Mouse (Mus musculus): ENCODE results near the gene Zyg11a.
"Not testable (repeated sequence)": the region's sequence is repeated elsewhere in the genome, so short reads cannot be mapped to it uniquely, and the experiment has no call there.

Zyg11a gene

GRCm38 (mm10) chr4:108217332-108218179 lies at the start of gene Zyg11a:
Gene Zyg11a (minus strand): TSS chr4:108218048.
- peak; percentile 40 for DNase-seq

GRCm38 (mm10) chr4:108265774-108266173 lies 47.9 kb upstream of the Zyg11a start:
- DNase-seq: no peak

- DNase-seq: no peak
Measured at GRCm38 (mm10) chr4:108253317-108253716, 35.5 kb upstream of the Zyg11a start.

GRCm38 (mm10) chr4:108250501-108250900 lies 32.7 kb upstream of the Zyg11a start:
- no peak for DNase-seq

GRCm38 (mm10) chr4:108249314-108249713 lies 31.5 kb upstream of the Zyg11a start:
- no peak for DNase-seq

- DNase-seq: no peak
Measured at GRCm38 (mm10) chr4:108233654-108234053, 15.8 kb upstream of the Zyg11a start.

GRCm38 (mm10) chr4:108225341-108225872 lies 7.6 kb upstream of the Zyg11a start:
- DNase-seq: no peak

- DNase-seq: no peak
Measured at GRCm38 (mm10) chr4:108222507-108222906, 4.7 kb upstream of the Zyg11a start.

GRCm38 (mm10) chr4:108219019-108219418 lies 1.2 kb upstream of the Zyg11a start:
- DNase-seq: peak; percentile 10

- no peak for DNase-seq
Measured at GRCm38 (mm10) chr4:108213023-108213422, 4.8 kb downstream of the Zyg11a start.

- no peak for DNase-seq
Measured at GRCm38 (mm10) chr4:108204629-108205028, 13.2 kb downstream of the Zyg11a start.

GRCm38 (mm10) chr4:108199236-108199635 lies 18.6 kb downstream of the Zyg11a start:
- no peak for DNase-seq

GRCm38 (mm10) chr4:108196277-108196855 lies 21.5 kb downstream of the Zyg11a start:
- no peak for DNase-seq

- DNase-seq: no peak
Measured at GRCm38 (mm10) chr4:108192821-108193323, 25.0 kb downstream of the Zyg11a start.

- DNase-seq: no peak
Measured at GRCm38 (mm10) chr4:108182278-108182677, 35.6 kb downstream of the Zyg11a start.

- DNase-seq: no peak
Measured at GRCm38 (mm10) chr4:108168056-108168455, 49.8 kb downstream of the Zyg11a start.

GRCm38 (mm10) chr4:108166874-108167273 lies 51.0 kb downstream of the Zyg11a start:
- no peak for DNase-seq

- DNase-seq: peak; percentile 60
Measured at GRCm38 (mm10) chr4:108165152-108165895, 52.5 kb downstream of the Zyg11a start, which contains the start of gene Echdc2. Gene Echdc2 (plus strand): TSS chr4:108165437.

GRCm38 (mm10) chr4:108163291-108163690 lies 54.6 kb downstream of the Zyg11a start:
- no peak for DNase-seq

GRCm38 (mm10) chr4:108161936-108162335 lies 55.9 kb downstream of the Zyg11a start:
- no peak for DNase-seq

- not testable (repeated sequence) for DNase-seq
Measured at GRCm38 (mm10) chr4:108155141-108155540, 62.7 kb downstream of the Zyg11a start.

- not testable (repeated sequence) for DNase-seq
Measured at GRCm38 (mm10) chr4:108145554-108145953, 72.3 kb downstream of the Zyg11a start.

- no peak for DNase-seq
Measured at GRCm38 (mm10) chr4:108144880-108145279, 73.0 kb downstream of the Zyg11a start, which contains the start of gene Scp2. Gene Scp2 (minus strand): TSS chr4:108144998.
